Mouse (Mus musculus): ENCODE measurements at regions not wholly inside any gene's neighbourhood (a gene's known extent, or its start where the extent isn't known, plus 50 kb on each side); places are given as distances from the start of the nearest gene placed in this dataset.

DNA sequence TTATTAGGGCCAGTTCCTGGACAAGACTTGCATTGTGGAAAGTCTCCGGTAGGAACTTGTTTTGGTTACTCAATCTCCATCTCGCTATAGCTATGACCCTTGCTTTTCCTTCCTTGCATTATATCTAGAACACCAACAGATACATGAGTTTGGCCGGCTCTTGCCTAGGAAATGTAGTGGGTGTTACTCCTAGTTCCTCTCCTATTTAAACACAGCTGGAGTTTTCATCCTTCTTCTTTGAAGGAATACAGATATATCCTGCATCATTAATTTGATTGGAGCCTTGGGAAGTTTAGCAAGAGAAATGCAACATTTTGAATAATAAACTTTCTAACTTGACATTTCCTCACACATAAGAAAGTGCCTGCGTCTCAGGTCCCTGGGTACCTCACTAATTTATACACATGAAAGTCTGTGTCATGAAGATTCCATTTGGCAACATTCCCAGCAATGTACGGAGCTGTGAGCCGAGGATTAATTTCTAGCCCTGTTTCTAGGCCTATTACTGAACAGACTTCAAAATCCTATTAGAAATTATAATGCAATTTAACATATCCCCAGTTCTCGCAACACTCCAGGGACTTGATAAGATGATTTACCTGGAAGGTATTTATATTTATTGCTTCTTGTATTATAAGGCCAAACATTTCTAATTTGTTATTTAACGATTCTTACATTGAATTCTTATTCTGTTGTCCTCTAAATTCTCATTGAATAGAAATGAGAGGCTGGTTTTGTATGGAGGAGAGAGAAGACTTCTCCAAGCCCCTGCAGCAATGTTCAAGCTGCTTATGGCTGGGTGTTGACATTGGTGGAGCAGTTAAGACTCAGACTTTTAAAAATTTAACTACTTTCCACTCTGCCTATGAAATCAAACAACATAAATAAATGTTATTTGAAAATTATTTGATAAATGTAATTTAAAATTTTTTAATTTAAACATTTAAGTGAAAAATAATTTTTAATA is 62.3 kb downstream of the Sntn start:
- Histone ChIP-seq H3K27me3 (ENCODE audit: control insufficient read depth, insufficient read depth, low read length) (no peaks in the 10 kb centered on the region), H3K9me3 (ENCODE audit: control insufficient read depth, low read depth, low read length) (no peaks in the 10 kb centered on the region; the same call in 1 of the 2 replicates), H3K4me3 (ENCODE audit: low read depth, low read length) (no peak overlapping the region), H3K36me3 (ENCODE audit: control insufficient read depth, insufficient read depth, low read length) (no peaks in the 10 kb centered on the region), H3K27ac (ENCODE audit: low read length) (no peak overlapping the region), H3K4me2 (replicated peaks; ENCODE audit: low read depth, low read length) (no peak overlapping the region), H3K9ac (replicated peaks; ENCODE audit: low read depth, low read length) (no peak overlapping the region), H3K4me1 (ENCODE audit: control insufficient read depth, insufficient read depth, low read length) (no peaks in the 10 kb centered on the region)
- WGBS = 41% methylated on average over 8 of the region's 8 CpGs
- ATAC-seq (ENCODE audit: insufficient number of reproducible peaks, insufficient read depth, low FRiP score, low read depth) = peak; percentile 42; the same call in 1 of the 2 replicates
